ENCODE assay signal across 16 mouse cellular contexts in the genomic region with DNA sequence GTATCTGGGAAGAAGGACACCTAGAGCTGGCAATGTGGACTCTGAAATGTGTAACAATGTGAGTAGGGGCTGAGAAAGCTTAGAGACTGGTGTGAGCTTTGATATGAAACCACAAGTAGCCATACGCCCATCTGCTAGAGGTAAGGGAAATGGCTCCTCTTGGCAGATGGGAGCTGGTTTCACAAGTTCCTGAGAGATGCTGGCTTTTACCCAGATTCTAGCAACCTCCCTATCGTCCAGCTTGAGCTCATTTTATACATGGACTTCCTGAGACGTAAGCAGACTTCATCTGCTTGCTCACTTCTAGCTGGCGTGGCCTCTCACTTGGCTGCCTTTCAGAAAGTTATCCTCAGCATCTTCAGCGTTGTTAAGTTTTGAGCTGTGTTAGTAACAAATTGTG.
DNase-seq lines count a peak whose midpoint lies in the region; ATAC-seq and TF ChIP-seq lines count a peak whose summit lies in the region.
"Had no signal": no experiment of that assay in that cellular context is flagged by ENCODE, and none has a peak within 500 bp of the region (broad histone marks: within the 10 kb centered on the region; RNA-seq: fewer than 3 reads in every experiment).

No protein-coding gene starts in this region.

- no peaks in the 10 kb centered on the region for H3K9me3 ChIP-seq in kidney, postnatal 0 days (replicated peaks; ENCODE audit: low read length)
- no peaks in the 10 kb centered on the region for H3K9me3 ChIP-seq in midbrain, embryonic 15.5 days
- H3K9me3 ChIP-seq: embryonic facial prominence, embryonic 15.5 days; hindbrain, embryonic 13.5 days had no signal

- H3K4me2 ChIP-seq in kidney, postnatal 0 days (ENCODE audit: low read length): no peak overlapping the region
- no peak overlapping the region for H3K4me2 ChIP-seq in midbrain, embryonic 15.5 days
- H3K4me2 ChIP-seq: embryonic facial prominence, embryonic 15.5 days; hindbrain, embryonic 13.5 days had no signal

- 55% methylated on average over 5 of the region's 5 CpGs for WGBS in kidney, postnatal 0 days
- 84% methylated on average over 5 of the region's 5 CpGs for WGBS in midbrain, embryonic 15.5 days

- TF ChIP-seq CTCF in kidney, postnatal 0 days (IDR thresholded peaks at IDR 0.05; ENCODE audit: low read depth): no peak

- ATAC-seq in kidney, postnatal 0 days (replicated peaks; ENCODE audit: low FRiP score, low read depth): no peak
- peak; percentile 83 to 93 for ATAC-seq in hematopoietic stem cell, adult 5-6 weeks (replicated peaks in 1 of 2; ENCODE audit: insufficient read depth in 1 of 2, low FRiP score in 2 of 2, low TSS enrichment in 1 of 2, low read depth in 1 of 2, poor library complexity in 2 of 2, severe bottlenecking in 2 of 2)
- no peak for ATAC-seq in midbrain, embryonic 15.5 days (replicated peaks)
- ATAC-seq: forebrain, embryonic 16.5 days had no signal

- H3K36me3 ChIP-seq in kidney, postnatal 0 days (ENCODE audit: insufficient read depth, low read length): no peaks in the 10 kb centered on the region
- no peaks in the 10 kb centered on the region for H3K36me3 ChIP-seq in midbrain, embryonic 15.5 days (replicated peaks)
- H3K36me3 ChIP-seq: embryonic facial prominence, embryonic 15.5 days; G1E; hindbrain, embryonic 13.5 days had no signal

- H3K27me3 ChIP-seq in kidney, postnatal 0 days (ENCODE audit: insufficient read depth, low read length): no peaks in the 10 kb centered on the region
- no peaks in the 10 kb centered on the region for H3K27me3 ChIP-seq in midbrain, embryonic 15.5 days (replicated peaks)
- H3K27me3 ChIP-seq: embryonic facial prominence, embryonic 15.5 days; hindbrain, embryonic 13.5 days; megakaryocyte, embryonic 14.5 days had no signal

- DNase-seq in cerebellum, adult 11-12 months: peak; percentile 59
- DNase-seq in cerebellum, postnatal 4 days (ENCODE audit: low spot score in 2 of 2): no peak
- DNase-seq in kidney, postnatal 0 days (ENCODE audit: low spot score): peak; percentile 53
- DNase-seq in kidney, adult 18-20 months: no peak
- peak; percentile 31 for DNase-seq in MEL-GATA-1-ER (ENCODE audit: extremely low read depth, low read depth)
- DNase-seq in adrenal gland, postnatal 14 days: no peak
- DNase-seq: kidney, adult 9 months; liver; thymus, adult 2 months had no signal

- H3K27ac ChIP-seq in kidney, postnatal 0 days: 0 out of 2 replicates have a peak overlapping the region, but pooled peaks have one; percentile 34
- H3K27ac ChIP-seq in midbrain, embryonic 15.5 days: no peak overlapping the region
- H3K27ac ChIP-seq: embryonic facial prominence, embryonic 15.5 days; hindbrain, embryonic 13.5 days had no signal

- no peak overlapping the region for H3K9ac ChIP-seq in kidney, postnatal 0 days (ENCODE audit: low read depth, low read length)
- H3K9ac ChIP-seq in midbrain, embryonic 15.5 days: no peak overlapping the region
- H3K9ac ChIP-seq: embryonic facial prominence, embryonic 15.5 days; hindbrain, embryonic 13.5 days had no signal

- no peak overlapping the region for H3K4me3 ChIP-seq in kidney, postnatal 0 days (replicated peaks; ENCODE audit: low read depth, low read length)
- no peak overlapping the region for H3K4me3 ChIP-seq in midbrain, embryonic 15.5 days
- H3K4me3 ChIP-seq: embryonic facial prominence, embryonic 15.5 days; hindbrain, embryonic 13.5 days; megakaryocyte, embryonic 14.5 days had no signal

- H3K4me1 ChIP-seq in kidney, postnatal 0 days (replicated peaks; ENCODE audit: insufficient read depth, low read length): 0 out of 2 replicates have a peak, but pooled peaks cover 2% of the 10 kb centered on the region
- H3K4me1 ChIP-seq in midbrain, embryonic 15.5 days: peaks cover 3% of the 10 kb centered on the region; the same call in 1 of the 2 replicates
- H3K4me1 ChIP-seq: embryonic facial prominence, embryonic 15.5 days had no signal

Comparison
In these comparisons a context has a peak if more than half of its experiments do, and no peak if none do; other contexts are left out.
1. DNase-seq: peak in cerebellum, adult 11-12 months (single experiment), kidney, postnatal 0 days (single experiment) and MEL-GATA-1-ER (single experiment); none in cerebellum, postnatal 4 days (0 of 2), kidney, adult 18-20 months (single experiment) and adrenal gland, postnatal 14 days (single experiment).
2. ATAC-seq: peak in hematopoietic stem cell, adult 5-6 weeks (2 of 2); none in kidney, postnatal 0 days (single experiment) and midbrain, embryonic 15.5 days (single experiment).